Mouse (Mus musculus) macrophage (primary cell): Measurements from ENCODE around the gene Stxbp1. TPM values are rescaled to one million over a fixed set of nuclear protein-coding genes. Genes with fewer than 3 reads are reported as not detected.

ENCODE experiments used
- H3K27ac ChIP-seq: fragments of 350-480 bp; formaldehyde crosslinking; 2 replicates; pipeline ENCODE4 v1.9.0; 2021
- H3K36me3 ChIP-seq: fragments of 350-480 bp; formaldehyde crosslinking; 2 replicates; pipeline ENCODE4 v1.9.0; 2021; ENCODE audit errors: inconsistent target
- H3K4me3 ChIP-seq: fragments of 350-480 bp; formaldehyde crosslinking; 2 replicates; pipeline ENCODE4 v1.9.0; 2021; ENCODE audit errors: inconsistent target
- H3K79me2 ChIP-seq: fragments of 350-480 bp; formaldehyde crosslinking; 2 replicates; pipeline ENCODE4 v1.9.0; 2021; ENCODE audit errors: inconsistent target
- WGBS: methylation state at CpG from one replicate; pipeline ENCODE4 v1.1.7; 2026; ENCODE audit warnings: inconsistent platforms; ENCODE audit not compliant: missing documents; 5-methylcytosine and 5-hydroxymethylcytosine counted together
- polyA plus RNA-seq: library from polyadenylated mRNA; stranded (reverse); fragments of 250-400 nt; gene quantifications from 3 replicates; pipeline ENCODE4 v1.2.4, GENCODE M21; 2018; ENCODE audit warnings: inconsistent platforms
- total RNA-seq, 78 experiments: library from RNA; depleted of rRNA; stranded (reverse); fragments of 250-400 nt; gene quantifications; 1 replicate in 9 of 78; 2 replicates in 24 of 78; 3 replicates in 43 of 78; 4 replicates in 2 of 78; pipeline ENCODE4 v1.2.4; 2018; ENCODE audit warnings: inconsistent platforms in 56 of 78

Stxbp1 gene
- total RNA-seq (2018; cell fraction: chromatin; rRNA removed), result 10 to 100 TPM; 17.2 to 71.6 (median 25.6) TPM
- 10 to 100 TPM; 10.5 to 25.5 (median 16.1) TPM for total RNA-seq (2018; cell fraction: cytosol; rRNA removed)
- total RNA-seq (2018; cell fraction: nucleus; rRNA removed), result 10 to 100 TPM; 14.4 to 64.5 (median 22.2) TPM
- polyA plus RNA-seq, result 9.7 to 16.3 TPM (median 12.2 TPM) in 3 replicates

DNA sequence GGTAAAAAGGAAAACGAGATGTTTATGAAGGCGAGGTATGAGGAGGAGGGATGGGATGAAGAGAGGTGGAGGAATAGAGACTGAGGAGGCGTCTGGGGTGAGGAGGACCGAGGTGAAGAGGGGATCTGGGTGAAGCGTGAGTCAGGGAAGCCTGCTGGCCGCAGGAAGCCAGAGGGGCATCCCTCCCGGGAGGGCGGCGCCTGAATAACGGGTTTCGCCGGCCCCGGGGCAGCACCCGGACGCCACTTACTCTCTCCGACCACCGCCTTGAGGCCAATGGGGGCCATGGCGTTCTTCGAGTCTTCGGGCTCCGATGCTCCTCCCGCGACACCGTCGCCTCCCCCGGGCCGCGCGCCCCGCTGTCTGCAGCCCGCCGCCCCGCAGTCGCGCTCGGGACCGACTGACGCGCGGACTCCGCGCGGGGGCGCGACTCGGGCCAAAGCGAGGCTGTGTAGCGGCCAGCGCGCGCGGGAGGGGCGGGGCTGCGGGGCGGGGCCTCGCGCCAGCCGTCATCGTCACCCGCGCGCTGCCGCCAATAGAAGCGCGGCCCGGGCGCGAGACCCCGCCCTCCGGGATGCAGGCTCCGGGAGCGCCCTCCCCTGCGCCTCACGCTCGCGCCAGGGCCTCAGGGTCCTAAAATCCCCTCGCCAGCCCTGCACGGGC lies at the start of gene Stxbp1:
Gene Stxbp1 (minus strand): TSS at position 441 of the 663 bp plus-strand sequence.
- 2% methylated on average over 64 of the region's 78 CpGs for WGBS
- Histone ChIP-seq H3K79me2 (peaks cover 18% of the 10 kb centered on the region; the same call in 1 of the 2 replicates), H3K36me3 (no peaks in the 10 kb centered on the region), H3K4me3 (peak within 1 kb of the TSS; percentile 70), H3K27ac (peak within 1 kb of the TSS; percentile 15; the same call in 1 of the 2 replicates)

- no peaks in the 10 kb centered on the region for H3K36me3 ChIP-seq
- H3K79me2 ChIP-seq, result peaks cover 100% of the 10 kb centered on the region
- 59% methylated on average over 10 of the region's 10 CpGs for WGBS
- no peak overlapping the region for H3K4me3 ChIP-seq
- peak overlapping the region; percentile 94 for H3K27ac ChIP-seq
These were observed 49.6 kb upstream of the Stxbp1 start for GRCm38 (mm10) chr2:32896507-32897147.

- H3K36me3 ChIP-seq, result no peaks in the 10 kb centered on the region
- H3K27ac ChIP-seq, result peak overlapping the region; percentile 94
- H3K4me3 ChIP-seq, result no peak overlapping the region
- peaks cover 100% of the 10 kb centered on the region for H3K79me2 ChIP-seq
- 70% methylated on average over 8 of the region's 8 CpGs for WGBS
These were observed 48.6 kb upstream of the Stxbp1 start for GRCm38 (mm10) chr2:32895606-32896106.

DNA sequence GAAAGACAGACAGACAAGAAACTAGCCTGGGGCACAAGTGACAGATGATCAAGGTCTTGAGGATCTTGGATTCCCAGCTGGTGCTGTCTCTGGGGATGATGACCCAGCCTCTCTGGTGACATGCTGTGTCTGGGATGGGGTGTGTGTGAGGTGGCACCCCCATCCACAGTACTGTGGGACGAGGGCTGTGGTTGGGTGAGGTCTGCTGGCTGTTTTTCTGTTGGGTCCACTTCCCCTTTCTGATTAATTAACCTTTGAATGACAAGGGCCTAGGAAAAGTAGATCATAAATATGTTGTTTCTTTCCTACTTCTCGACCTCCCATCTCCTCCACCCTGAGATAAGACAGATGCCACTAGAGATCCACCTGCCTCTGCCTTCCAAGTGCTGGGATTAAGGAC lies 47.1 kb upstream of the Stxbp1 start:
- Histone ChIP-seq H3K27ac (peak overlapping the region; percentile 94), H3K79me2 (peaks cover 100% of the 10 kb centered on the region), H3K4me3 (no peak overlapping the region), H3K36me3 (no peaks in the 10 kb centered on the region)
- 5% methylated on average over 2 of the region's 2 CpGs for WGBS

DNA sequence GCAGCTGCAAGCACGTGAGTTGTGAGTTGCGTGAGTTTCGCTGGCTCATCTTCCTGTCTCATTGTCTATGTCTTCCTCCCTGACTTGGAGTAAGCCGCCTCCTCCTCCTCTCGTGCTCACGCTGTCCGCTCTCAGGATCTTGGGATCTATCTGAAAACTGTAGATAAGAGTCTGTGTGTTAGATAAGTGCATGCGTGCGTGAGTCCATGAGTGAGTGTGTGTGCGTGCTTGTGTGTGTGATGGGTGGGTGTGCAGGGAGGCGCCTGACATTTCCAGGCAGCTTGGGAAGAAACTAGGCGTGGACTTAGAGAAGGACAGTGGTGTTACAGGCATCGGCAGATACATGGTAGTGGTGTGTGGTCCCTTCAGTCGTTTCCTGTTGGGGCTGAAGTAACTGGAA lies 45.4 kb upstream of the Stxbp1 start:
- peak overlapping the region; percentile 94 for H3K27ac ChIP-seq
- 65% methylated on average over 14 of the region's 14 CpGs for WGBS
- H3K79me2 ChIP-seq, result peaks cover 100% of the 10 kb centered on the region

GRCm38 (mm10) chr2:32891278-32891677 lies 44.2 kb upstream of the Stxbp1 start:
- H3K36me3 ChIP-seq, result no peaks in the 10 kb centered on the region
- H3K4me3 ChIP-seq, result no peak overlapping the region
- peak overlapping the region; percentile 94 for H3K27ac ChIP-seq
- H3K79me2 ChIP-seq, result peaks cover 100% of the 10 kb centered on the region
- WGBS, result 87% methylated on average over 9 of the region's 9 CpGs

More for the DNA sequence above, 45.4 kb upstream of the Stxbp1 start:
- Histone ChIP-seq H3K4me3 (no peak overlapping the region), H3K36me3 (no peaks in the 10 kb centered on the region)

- WGBS, result 11% methylated on average over 3 of the region's 3 CpGs
- H3K79me2 ChIP-seq, result peaks cover 100% of the 10 kb centered on the region
- H3K27ac ChIP-seq, result peak overlapping the region; percentile 32
- no peak overlapping the region for H3K4me3 ChIP-seq
- no peaks in the 10 kb centered on the region for H3K36me3 ChIP-seq
These were observed 43.2 kb upstream of the Stxbp1 start for GRCm38 (mm10) chr2:32890280-32890679.

GRCm38 (mm10) chr2:32888551-32888950 lies 41.5 kb upstream of the Stxbp1 start:
- peak overlapping the region; percentile 38 for H3K27ac ChIP-seq
- no peaks in the 10 kb centered on the region for H3K36me3 ChIP-seq
- H3K79me2 ChIP-seq, result peaks cover 100% of the 10 kb centered on the region
- 59% methylated on average over 3 of the region's 3 CpGs for WGBS
- H3K4me3 ChIP-seq, result no peak overlapping the region

DNA sequence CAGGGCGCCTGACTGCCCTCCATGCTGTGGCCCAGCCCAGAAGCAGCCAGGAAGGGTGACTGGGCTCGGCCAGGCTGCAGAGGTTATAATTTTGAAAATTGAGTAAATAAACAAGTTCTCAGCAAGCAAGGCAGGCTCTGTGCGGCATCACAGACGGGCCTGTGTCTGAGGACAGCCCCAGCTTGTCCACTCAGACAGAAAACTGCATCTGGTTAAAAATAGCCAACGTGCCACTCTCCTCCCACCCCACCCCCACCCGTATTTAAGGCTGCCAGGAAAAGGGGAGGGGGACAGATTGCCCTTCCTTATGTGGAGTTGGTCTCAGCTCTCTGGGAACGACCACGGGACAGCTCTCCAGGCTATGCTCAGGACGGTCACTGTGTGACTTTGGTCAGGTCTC lies 41.0 kb upstream of the Stxbp1 start:
- H3K36me3 ChIP-seq, result no peaks in the 10 kb centered on the region
- H3K79me2 ChIP-seq, result peaks cover 100% of the 10 kb centered on the region
- peak overlapping the region; percentile 38 for H3K27ac ChIP-seq
- 63% methylated on average over 8 of the region's 9 CpGs for WGBS
- H3K4me3 ChIP-seq, result no peak overlapping the region

DNA sequence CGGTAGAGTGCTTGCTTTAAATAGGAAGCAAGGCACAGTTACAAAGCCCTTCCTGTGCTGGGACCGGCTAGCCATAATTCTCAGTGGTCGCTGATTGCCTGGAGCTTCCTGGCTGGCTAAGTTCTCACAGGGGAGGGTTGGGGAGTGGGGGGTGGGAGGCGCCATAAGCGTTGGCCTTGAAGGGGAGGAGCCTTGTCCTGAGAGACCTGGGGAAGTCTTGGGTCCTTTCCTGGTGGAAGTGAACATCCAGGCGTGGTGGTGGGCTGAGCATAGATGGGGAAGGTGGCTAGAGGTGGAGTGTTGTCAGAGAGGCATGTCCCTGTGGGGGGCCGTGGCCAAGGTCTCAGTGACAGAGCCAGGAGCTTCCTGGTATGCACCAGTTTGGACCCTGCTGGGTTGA lies 37.7 kb upstream of the Stxbp1 start:
- WGBS, result 13% methylated on average over 7 of the region's 7 CpGs
- H3K36me3 ChIP-seq, result no peaks in the 10 kb centered on the region
- H3K79me2 ChIP-seq, result peaks cover 96% of the 10 kb centered on the region
- peak overlapping the region; percentile 98 for H3K27ac ChIP-seq
- H3K4me3 ChIP-seq, result no peak overlapping the region

- H3K27ac ChIP-seq, result peak overlapping the region; percentile 98
- 8% methylated on average over 10 of the region's 21 CpGs for WGBS
- no peak overlapping the region for H3K4me3 ChIP-seq
- peaks cover 96% of the 10 kb centered on the region for H3K79me2 ChIP-seq
- no peaks in the 10 kb centered on the region for H3K36me3 ChIP-seq
These were observed 35.4 kb upstream of the Stxbp1 start for GRCm38 (mm10) chr2:32882283-32883043.

GRCm38 (mm10) chr2:32881723-32882122 lies 34.7 kb upstream of the Stxbp1 start:
- Histone ChIP-seq H3K27ac (peak overlapping the region; percentile 98), H3K79me2 (peaks cover 96% of the 10 kb centered on the region), H3K4me3 (no peak overlapping the region), H3K36me3 (no peaks in the 10 kb centered on the region)
- 7% methylated on average over 3 of the region's 3 CpGs for WGBS

- H3K79me2 ChIP-seq, result peaks cover 95% of the 10 kb centered on the region
- no peak overlapping the region for H3K4me3 ChIP-seq
- peak overlapping the region; percentile 98 for H3K27ac ChIP-seq
- 58% methylated on average over 5 of the region's 6 CpGs for WGBS
- no peaks in the 10 kb centered on the region for H3K36me3 ChIP-seq
These were observed 34.0 kb upstream of the Stxbp1 start for GRCm38 (mm10) chr2:32881054-32881453.

DNA sequence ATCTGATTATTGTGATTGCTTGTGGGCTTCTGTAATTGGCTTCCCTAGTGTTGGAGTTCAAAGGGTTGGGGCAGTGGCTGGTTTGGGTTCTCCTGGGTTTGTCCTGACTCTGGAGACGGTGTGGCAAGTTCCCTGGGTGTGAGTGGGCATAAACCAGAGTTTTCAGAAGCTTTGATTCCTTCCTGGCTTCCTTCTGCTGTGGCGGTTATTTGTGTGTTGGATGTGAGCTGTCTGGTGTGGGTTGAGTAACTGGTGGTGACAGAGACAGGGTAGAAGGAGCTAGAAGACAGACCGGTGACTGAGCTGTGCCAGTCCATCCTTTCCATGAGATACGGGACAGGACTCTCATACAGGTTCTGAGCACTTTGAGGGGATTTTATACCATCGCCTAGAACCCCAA lies 32.5 kb upstream of the Stxbp1 start:
- Histone ChIP-seq H3K27ac (peak overlapping the region; percentile 98), H3K79me2 (peaks cover 93% of the 10 kb centered on the region), H3K4me3 (peak overlapping the region; percentile 98; the same call in 1 of the 2 replicates), H3K36me3 (no peaks in the 10 kb centered on the region)
- 49% methylated on average over 5 of the region's 5 CpGs for WGBS
